Mouse (Mus musculus) liver, embryonic 14.5 days (tissue): ENCODE data around the gene Eefsec.

ENCODE experiments used
- CTCF ChIP-seq: IDR thresholded peaks from 2 replicates; pipeline ENCODE4 v1.5.1; 2016; ENCODE audit warnings: antibody characterized with exemption, low read depth, control low read depth
- EP300 ChIP-seq: IDR thresholded peaks from 2 replicates; pipeline ENCODE4 v1.6.1; 2016; ENCODE audit warnings: antibody characterized with exemption, low read depth

GRCm38 (mm10) chr6:88292274-88292909 is 153.9 kb downstream of the Eefsec start:
- TF ChIP-seq EP300 (no peak), CTCF (0 out of 2 replicates have a peak, but pooled peaks have one; percentile 8)
